Mouse (Mus musculus) stomach, postnatal 0 days (tissue): ENCODE measurements around the gene Zfp955a. TPM values are rescaled to one million over a fixed set of nuclear protein-coding genes. Genes with fewer than 3 reads are reported as not detected.
A peak's percentile ranks its signal among the peaks of the same experiment; 100 is the strongest.
"Not testable (repeated sequence)": the region's sequence is repeated elsewhere in the genome, so short reads cannot be mapped to it uniquely, and the experiment has no call there.

Source experiments
- ATAC-seq: fragments of 200-750 bp; cut with Nextera tagmentation; 2 replicates; pipeline ENCODE4 v1.8.0; 2017; ENCODE audit not compliant: low FRiP score, low TSS enrichment
- DNase-seq: peaks from one replicate; pipeline ENCODE4 v3.0.0-alpha.2; 2016; ENCODE audit warnings: low spot score
- H3K27ac ChIP-seq: fragments of 300-500 bp; sonication (generic); replicated peaks from 2 replicates; pipeline ENCODE4 v1.5.1; 2014; ENCODE audit warnings: mild to moderate bottlenecking, control low read depth
- H3K27me3 ChIP-seq: fragments of 300-500 bp; sonication (generic); 2 replicates; pipeline ENCODE4 v1.6.1; 2014; ENCODE audit warnings: low read length; ENCODE audit not compliant: control insufficient read depth, insufficient read depth
- H3K36me3 ChIP-seq: fragments of 300-500 bp; sonication (generic); 2 replicates; pipeline ENCODE4 v1.6.1; 2014; ENCODE audit warnings: low read length, mixed read lengths; ENCODE audit not compliant: control insufficient read depth, insufficient read depth
- H3K4me1 ChIP-seq: fragments of 300-500 bp; sonication (generic); replicated peaks from 2 replicates; pipeline ENCODE4 v1.6.1; 2014; ENCODE audit warnings: antibody characterized with exemption; ENCODE audit not compliant: control insufficient read depth, insufficient read depth
- H3K4me2 ChIP-seq: fragments of 300-500 bp; sonication (generic); replicated peaks from 2 replicates; pipeline ENCODE4 v1.6.1; 2014; ENCODE audit warnings: low read depth, mild to moderate bottlenecking, control low read depth, moderate library complexity
- H3K4me3 ChIP-seq: fragments of 300-500 bp; sonication (generic); 2 replicates; pipeline ENCODE4 v1.5.1; 2014; ENCODE audit warnings: low read depth, low read length, control low read depth
- H3K9ac ChIP-seq: fragments of 300-500 bp; sonication (generic); 2 replicates; pipeline ENCODE4 v1.6.1; 2014; ENCODE audit warnings: mild to moderate bottlenecking, low read length, control low read depth, mixed read lengths
- H3K9me3 ChIP-seq: fragments of 300-500 bp; sonication (generic); 2 replicates; pipeline ENCODE4 v1.6.1; 2016; ENCODE audit warnings: low read length; ENCODE audit not compliant: control insufficient read depth
- CTCF ChIP-seq: IDR thresholded peaks from 2 replicates; pipeline ENCODE4 v1.5.1; 2016; ENCODE audit warnings: antibody characterized with exemption, low read depth, mild to moderate bottlenecking, moderate library complexity
- EP300 ChIP-seq: optimal IDR thresholded peaks from 2 replicates; pipeline ENCODE3; 2016; ENCODE audit warnings: antibody characterized with exemption
- WGBS: fragments of 180-500 bp; shearing (Covaris S2); extraction: QIAGEN DNeasy Blood & Tissue Kit; methylation state at CpG from one replicate; pipeline ENCODE4 v1.1.7; 2014; 5-methylcytosine and 5-hydroxymethylcytosine counted together
- polyA plus RNA-seq: library from polyadenylated mRNA; unstranded; fragments of >200 nt; fragmentation: Nextera tagmentation; extraction: Ambion mirVana; gene quantifications from 2 replicates; pipeline ENCODE4 v1.2.1, GENCODE M21; 2015

The Zfp955a gene
- 6.1 and 6.7 TPM in 2 replicates for polyA plus RNA-seq

DNA sequence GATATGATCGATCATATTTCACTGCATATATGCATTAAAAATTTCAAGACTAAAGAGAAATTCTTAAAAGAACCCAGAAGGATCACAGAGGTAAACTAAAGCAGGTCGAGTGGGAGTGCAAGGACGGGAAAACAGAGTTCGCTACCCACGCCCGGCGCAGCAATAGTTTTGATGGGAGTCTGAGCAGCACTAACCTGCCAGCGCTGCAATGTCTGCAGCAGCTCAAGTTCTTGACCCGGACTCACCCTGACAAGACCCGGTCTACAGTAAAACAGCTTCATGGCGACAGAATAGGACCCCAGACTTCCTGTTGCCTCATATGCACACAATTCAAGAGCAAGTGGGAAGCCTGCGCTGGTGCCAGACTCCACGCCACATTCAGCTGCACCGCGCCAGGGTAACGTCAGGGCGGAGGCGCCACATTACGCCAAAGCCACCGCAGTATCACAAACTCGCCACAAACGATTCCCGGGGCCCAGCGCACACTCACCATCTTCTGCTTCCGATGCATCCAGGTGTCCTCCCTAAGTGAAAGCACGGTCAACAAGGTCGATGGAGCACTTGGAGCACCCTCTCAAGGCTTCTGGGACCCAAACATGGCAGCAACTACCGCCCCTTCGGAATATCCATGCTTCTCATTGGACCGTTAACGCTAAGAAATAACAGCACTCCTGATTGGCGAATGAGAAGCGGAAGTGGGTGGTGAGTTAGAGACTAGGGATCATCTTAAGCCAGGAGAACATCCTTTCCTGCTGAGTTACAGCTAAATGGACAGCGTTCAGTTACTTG, at the start of gene Zfp955a:
TSS of gene Zfp955a (minus strand) at position 616 of the 789 bp plus-strand sequence.
- not testable (repeated sequence) for H3K27ac ChIP-seq, H3K36me3 ChIP-seq, DNase-seq, H3K9ac ChIP-seq, H3K9me3 ChIP-seq, H3K27me3 ChIP-seq, H3K4me2 ChIP-seq, H3K4me1 ChIP-seq, H3K4me3 ChIP-seq
- 20% methylated on average over 1 of the region's 34 CpGs for WGBS
- peak; percentile 99 for ATAC-seq

- H3K4me1 ChIP-seq, ATAC-seq, H3K27ac ChIP-seq, DNase-seq, H3K9ac ChIP-seq, H3K4me3 ChIP-seq, H3K9me3 ChIP-seq, H3K27me3 ChIP-seq, H3K36me3 ChIP-seq, H3K4me2 ChIP-seq: not testable (repeated sequence)
- WGBS: no CpG with 5 or more reads among the region's 9 CpGs
These were observed 34.9 kb upstream of the Zfp955a start for GRCm38 (mm10) chr17:33289876-33290149.

- H3K27ac ChIP-seq, H3K4me2 ChIP-seq, H3K9ac ChIP-seq, H3K4me1 ChIP-seq, H3K36me3 ChIP-seq, H3K9me3 ChIP-seq, DNase-seq, H3K27me3 ChIP-seq, H3K4me3 ChIP-seq: not testable (repeated sequence)
- WGBS: no CpG with 5 or more reads among the region's 25 CpGs
- ATAC-seq: peak; percentile 99
These were observed 34.3 kb upstream of the Zfp955a start, which contains the start of gene Zfp955b for GRCm38 (mm10) chr17:33289039-33289875. Gene Zfp955b (plus strand): TSS chr17:33289544.

DNA sequence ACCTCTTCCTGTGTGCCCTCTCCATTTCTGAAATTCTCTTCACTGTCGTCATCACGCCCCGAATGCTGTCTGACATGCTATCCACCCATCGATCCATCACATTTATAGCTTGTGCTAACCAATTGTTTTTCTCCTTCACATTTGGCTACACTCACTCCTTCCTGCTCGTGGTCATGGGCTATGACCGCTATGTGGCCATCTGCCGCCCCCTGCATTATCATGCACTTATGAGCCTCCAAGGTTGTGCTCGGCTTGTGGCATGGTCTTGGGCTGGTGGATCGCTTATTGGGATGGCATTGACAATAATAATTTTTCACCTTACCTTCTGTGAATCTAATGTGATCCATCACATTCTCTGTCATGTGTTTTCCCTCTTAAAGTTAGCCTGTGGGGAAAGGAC, 14.0 kb upstream of the Zfp955a start:
- no peaks in the 10 kb centered on the region for H3K4me1 ChIP-seq
- TF ChIP-seq EP300: no peak
- no peak for TF ChIP-seq CTCF
- no peak for DNase-seq
- H3K9me3 ChIP-seq: no peaks in the 10 kb centered on the region
- ATAC-seq: no peak
- no peaks in the 10 kb centered on the region for H3K36me3 ChIP-seq
- H3K4me2 ChIP-seq: no peak overlapping the region
- H3K27ac ChIP-seq: no peak overlapping the region
- H3K27me3 ChIP-seq: no peaks in the 10 kb centered on the region
- H3K9ac ChIP-seq: no peak overlapping the region
- no peak overlapping the region for H3K4me3 ChIP-seq
- 86% methylated on average over 9 of the region's 9 CpGs for WGBS

- Histone ChIP-seq H3K4me3 (no peak within 1 kb of the TSS), H3K36me3 (no peaks in the 10 kb centered on the region), H3K4me2 (no peak within 1 kb of the TSS), H3K27ac (no peak within 1 kb of the TSS), H3K27me3 (no peaks in the 10 kb centered on the region), H3K4me1 (no peaks in the 10 kb centered on the region), H3K9me3 (no peaks in the 10 kb centered on the region), H3K9ac (no peak within 1 kb of the TSS)
- WGBS: 73% methylated on average over 1 of the region's 1 CpGs
- TF ChIP-seq EP300 (no peak), CTCF (no peak)
- ATAC-seq: no peak
- no peak for DNase-seq
These were observed 9.4 kb upstream of the Zfp955a start, which contains the start of gene Olfr63 for GRCm38 (mm10) chr17:33264376-33264775. Gene Olfr63 (plus strand): TSS chr17:33264676.

DNA sequence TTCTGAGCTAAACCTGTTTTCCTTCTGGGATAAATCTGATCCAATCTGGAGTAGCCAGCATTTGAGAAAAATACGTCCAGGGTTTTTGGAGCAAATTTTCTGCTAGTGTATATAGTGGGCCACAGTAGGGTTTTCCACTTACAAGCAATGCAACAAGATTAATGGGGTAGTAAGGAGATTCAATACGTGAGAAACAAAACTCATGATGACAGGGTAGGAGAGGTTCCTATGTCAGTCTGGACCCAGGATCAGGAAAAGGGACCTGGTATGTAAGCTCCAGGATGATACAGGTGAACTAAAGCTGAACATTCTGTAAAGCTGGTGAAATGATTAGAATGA, 343 bp upstream of the Zfp955a start:
- no CpG with 5 or more reads among the region's 2 CpGs for WGBS
- not testable (repeated sequence) for H3K27me3 ChIP-seq, H3K36me3 ChIP-seq, DNase-seq, H3K4me3 ChIP-seq, H3K4me1 ChIP-seq, H3K9me3 ChIP-seq, H3K9ac ChIP-seq, H3K4me2 ChIP-seq, H3K27ac ChIP-seq
- ATAC-seq: peak; percentile 18; the same call in 1 of the 2 replicates

DNA sequence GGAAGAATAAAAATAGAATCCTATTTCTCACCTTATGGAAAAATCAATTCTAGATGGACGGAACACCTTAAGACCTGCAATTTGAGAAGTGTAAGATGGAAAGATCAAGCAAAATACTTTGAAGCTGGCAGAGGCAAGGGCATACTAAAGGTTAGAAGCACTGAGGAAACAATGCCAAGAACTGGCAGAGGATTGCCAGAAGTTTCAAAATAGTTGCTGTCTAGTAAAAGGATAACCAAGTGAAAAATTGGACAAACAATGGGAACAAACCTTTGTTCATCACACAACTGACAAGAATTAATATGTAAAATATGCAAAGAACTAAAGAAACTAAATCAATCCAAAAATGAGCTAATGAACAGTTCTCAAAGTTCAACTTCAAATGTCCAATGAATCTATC, 18.3 kb downstream of the Zfp955a start:
- not testable (repeated sequence) for H3K36me3 ChIP-seq, H3K9me3 ChIP-seq, H3K27ac ChIP-seq, H3K4me1 ChIP-seq, ATAC-seq, H3K4me2 ChIP-seq, DNase-seq, H3K4me3 ChIP-seq, H3K27me3 ChIP-seq, H3K9ac ChIP-seq
- 90% methylated on average over 1 of the region's 1 CpGs for WGBS
